Mouse (Mus musculus) liver, adult 2 months (tissue): ENCODE results near the gene Ptk7.

Source experiments
- CTCF ChIP-seq: fragments of 200-500 bp; IDR thresholded peaks from 2 replicates; pipeline ENCODE4 v1.5.1; 2011; ENCODE audit warnings: low read depth, low read length, control low read depth
- POLR2A ChIP-seq: fragments of 200-500 bp; IDR thresholded peaks from 2 replicates; pipeline ENCODE4 v1.6.1; 2011; ENCODE audit warnings: low read length, control low read depth; ENCODE audit not compliant: insufficient read depth; ENCODE audit errors: extremely low read depth

GRCm38 (mm10) chr17:46588913-46589312 lies 40.4 kb downstream of the Ptk7 start:
- no peak for TF ChIP-seq CTCF
- no peak for TF ChIP-seq POLR2A
